Mouse (Mus musculus) hematopoietic stem cell, adult 5-6 weeks (primary cell): Measurements from ENCODE around the gene Hspb6. TPM values are rescaled to one million over a fixed set of nuclear protein-coding genes. Genes with fewer than 3 reads are reported as not detected.
A peak's percentile ranks its signal among the peaks of the same experiment; 100 is the strongest.

Experiments used
- ATAC-seq, 2 experiments: fragments of 125-278 bp in 1 of 2; replicated peaks in 1 of 2; 2 replicates each; pipeline ENCODE4 v1.8.0; 2016 to 2017; ENCODE audit warnings: inconsistent platforms in 2 of 2, mild to moderate bottlenecking in 2 of 2, moderate number of reproducible peaks in 2 of 2, low read depth in 1 of 2, moderate TSS enrichment in 1 of 2; ENCODE audit not compliant: low FRiP score in 2 of 2, poor library complexity in 2 of 2, severe bottlenecking in 2 of 2, insufficient read depth in 1 of 2, low TSS enrichment in 1 of 2
- total RNA-seq: library from RNA; stranded (forward); fragments of 172-1452, 232-1000 nt; gene quantifications from 2 replicates; pipeline ENCODE4 v1.2.3, GENCODE M21; 2017

The Hspb6 gene
- total RNA-seq, 1 experiment from 2014 or later = 2.7 TPM

- ATAC-seq = no peak
Measured at GRCm38 (mm10) chr7:30566033-30566432, 14.1 kb downstream of the Hspb6 start.

GRCm38 (mm10) chr7:30567555-30567954 lies 15.6 kb downstream of the Hspb6 start:
- no peak for ATAC-seq

GRCm38 (mm10) chr7:30572389-30572788 lies 20.4 kb downstream of the Hspb6 start:
- no peak for ATAC-seq

- peak in 1 of 2 experiments; percentile 36; a peak in 1 of 4 replicates for ATAC-seq
Measured at GRCm38 (mm10) chr7:30572969-30573368, 21.0 kb downstream of the Hspb6 start.

- no peak for ATAC-seq
Measured at GRCm38 (mm10) chr7:30579950-30580349, 28.0 kb downstream of the Hspb6 start.

GRCm38 (mm10) chr7:30581547-30581946 lies 29.6 kb downstream of the Hspb6 start:
- ATAC-seq = no peak

- no peak for ATAC-seq
Measured at GRCm38 (mm10) chr7:30584339-30584738, 32.4 kb downstream of the Hspb6 start.

GRCm38 (mm10) chr7:30585170-30585569 lies 33.2 kb downstream of the Hspb6 start:
- no peak for ATAC-seq

GRCm38 (mm10) chr7:30586455-30587020 lies 34.6 kb downstream of the Hspb6 start:
- ATAC-seq = no peak

- no peak for ATAC-seq
Measured at GRCm38 (mm10) chr7:30587842-30588667, 36.1 kb downstream of the Hspb6 start.

GRCm38 (mm10) chr7:30588676-30589434 lies 36.9 kb downstream of the Hspb6 start, which contains the start of gene Kmt2b:
Gene Kmt2b, minus strand, starts transcription at chr7:30588726.
- ATAC-seq = peak; percentile 84

- ATAC-seq = peak; percentile 57 to 58
Measured at GRCm38 (mm10) chr7:30589435-30590301, 37.7 kb downstream of the Hspb6 start.

GRCm38 (mm10) chr7:30590927-30591604 lies 39.1 kb downstream of the Hspb6 start:
- ATAC-seq = no peak

- no peak for ATAC-seq
Measured at GRCm38 (mm10) chr7:30591605-30591951, 39.6 kb downstream of the Hspb6 start.

GRCm38 (mm10) chr7:30592772-30593423 lies 40.9 kb downstream of the Hspb6 start:
- no peak for ATAC-seq
